Mouse (Mus musculus): Measurements from ENCODE around the gene Eif3a. TPM values are rescaled to one million over a fixed set of nuclear protein-coding genes. Genes with fewer than 3 reads are reported as not detected.

Gene Eif3a
- polyA plus RNA-seq, 1 experiment from 2014 or later, result 209 TPM

Small RNAs within 50 kb of the gene (microRNA-seq; reads per million reads assigned to microRNA genes)
- gene mmu-mir-3084-1, result not detected

Other genes starting within 250 kb of the Eif3a start
- gene Cacul1, start 209.6 kb downstream of the Eif3a start, polyA plus RNA-seq (2014; fragmentation: Nextera tagmentation; extraction: Ambion mirVana), result 16.6 and 32.7 TPM in 2 replicates
- gene Nanos1, start 34.7 kb downstream of the Eif3a start, polyA plus RNA-seq (2014; fragmentation: Nextera tagmentation; extraction: Ambion mirVana), result 1.0 and 1.4 TPM in 2 replicates
- gene Fam45a, start 20.9 kb upstream of the Eif3a start, polyA plus RNA-seq (2014; fragmentation: Nextera tagmentation; extraction: Ambion mirVana), result 31.0 and 32.4 TPM in 2 replicates
- 8.9 and 11.0 TPM in 2 replicates for gene Sfxn4, start 70.8 kb upstream of the Eif3a start, polyA plus RNA-seq (2014; fragmentation: Nextera tagmentation; extraction: Ambion mirVana)
- 139 and 145 TPM in 2 replicates for gene Prdx3, start 83.9 kb upstream of the Eif3a start, polyA plus RNA-seq (2014; fragmentation: Nextera tagmentation; extraction: Ambion mirVana)
- gene Grk5, start 99.1 kb upstream of the Eif3a start, polyA plus RNA-seq (2014; fragmentation: Nextera tagmentation; extraction: Ambion mirVana), result 2.5 and 3.2 TPM in 2 replicates

Measured in kidney, embryonic 14.5 days (tissue).